Mouse (Mus musculus): ENCODE results near the gene Zdbf2. TPM values are rescaled to one million over a fixed set of nuclear protein-coding genes. Genes with fewer than 3 reads are reported as not detected.
A peak's percentile ranks its signal among the peaks of the same experiment; 100 is the strongest.

Gene Zdbf2
- polyA plus RNA-seq, 1 experiment from 2014 or later, result 14.7 TPM

- peak overlapping the region; percentile 24 for H3K4me2 ChIP-seq (replicated peaks)
- no peaks in the 10 kb centered on the region for H3K9me3 ChIP-seq
- no peaks in the 10 kb centered on the region for H3K36me3 ChIP-seq
- peaks cover 12% of the 10 kb centered on the region; the same call in 1 of the 2 replicates for H3K4me1 ChIP-seq
- H3K27ac ChIP-seq, result no peak overlapping the region
- ATAC-seq (ENCODE audit: low FRiP score, low read depth), result peak; percentile 65
- H3K27me3 ChIP-seq (replicated peaks), result peaks cover 66% of the 10 kb centered on the region
- H3K9ac ChIP-seq, result no peak overlapping the region
- no peak overlapping the region for H3K4me3 ChIP-seq
- WGBS, result 33% methylated on average over 24 of the region's 24 CpGs
Observed at GRCm38 (mm10) chr1:63252351-63253209, 20.5 kb upstream of the Zdbf2 start.

GRCm38 (mm10) chr1:63253291-63253690 lies 19.8 kb upstream of the Zdbf2 start:
- H3K27me3 ChIP-seq (replicated peaks), result peaks cover 63% of the 10 kb centered on the region
- no peak for ATAC-seq (ENCODE audit: low FRiP score, low read depth)
- no peaks in the 10 kb centered on the region for H3K9me3 ChIP-seq
- H3K4me1 ChIP-seq, result peaks cover 8% of the 10 kb centered on the region; the same call in 1 of the 2 replicates
- WGBS, result 25% methylated on average over 5 of the region's 5 CpGs
- H3K36me3 ChIP-seq, result no peaks in the 10 kb centered on the region
- H3K4me3 ChIP-seq, result no peak overlapping the region
- peak overlapping the region; percentile 24 for H3K4me2 ChIP-seq (replicated peaks)
- H3K27ac ChIP-seq, result no peak overlapping the region
- H3K9ac ChIP-seq, result no peak overlapping the region

DNA sequence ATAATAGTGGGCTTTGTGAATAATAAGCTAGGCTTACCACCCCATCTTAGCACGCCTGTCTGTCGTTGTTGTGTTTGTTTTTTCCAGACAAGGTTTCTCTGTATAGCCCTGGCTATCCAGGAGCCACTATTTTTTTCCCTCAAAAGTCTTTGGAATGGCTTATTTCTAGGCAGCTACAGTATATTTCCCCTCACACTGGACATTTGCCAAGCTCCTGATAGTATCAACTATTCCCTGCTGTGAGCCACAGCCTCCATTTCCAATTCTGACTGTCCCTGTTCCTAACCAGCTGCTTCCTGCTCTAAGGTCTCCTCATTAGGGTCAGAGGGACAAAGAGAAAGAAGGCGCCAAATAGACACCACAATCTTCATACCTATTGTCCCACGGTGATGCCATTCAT lies 18.0 kb upstream of the Zdbf2 start:
- 17% methylated on average over 4 of the region's 4 CpGs for WGBS
- peaks cover 58% of the 10 kb centered on the region for H3K27me3 ChIP-seq (replicated peaks)
- H3K4me2 ChIP-seq (replicated peaks), result no peak overlapping the region
- H3K9me3 ChIP-seq, result no peaks in the 10 kb centered on the region
- H3K4me3 ChIP-seq, result no peak overlapping the region
- H3K4me1 ChIP-seq, result peaks cover 8% of the 10 kb centered on the region; the same call in 1 of the 2 replicates
- H3K27ac ChIP-seq, result no peak overlapping the region
- H3K36me3 ChIP-seq, result no peaks in the 10 kb centered on the region
- ATAC-seq (ENCODE audit: low FRiP score, low read depth), result no peak
- H3K9ac ChIP-seq, result no peak overlapping the region

- no peaks in the 10 kb centered on the region for H3K9me3 ChIP-seq
- peaks cover 8% of the 10 kb centered on the region; the same call in 1 of the 2 replicates for H3K4me1 ChIP-seq
- peaks cover 63% of the 10 kb centered on the region for H3K27me3 ChIP-seq (replicated peaks)
- H3K4me3 ChIP-seq, result no peak overlapping the region
- no peak for ATAC-seq (ENCODE audit: low FRiP score, low read depth)
- H3K9ac ChIP-seq, result no peak overlapping the region
- no peak overlapping the region; the same call in 1 of the 2 replicates for H3K27ac ChIP-seq
- WGBS, result 15% methylated on average over 5 of the region's 5 CpGs
- H3K4me2 ChIP-seq (replicated peaks), result no peak overlapping the region
- H3K36me3 ChIP-seq, result no peaks in the 10 kb centered on the region
Observed at GRCm38 (mm10) chr1:63256083-63256482, 17.0 kb upstream of the Zdbf2 start.

GRCm38 (mm10) chr1:63258501-63258900 lies 14.6 kb upstream of the Zdbf2 start:
- Histone ChIP-seq H3K4me2 (replicated peaks) (no peak overlapping the region), H3K36me3 (no peaks in the 10 kb centered on the region), H3K27me3 (replicated peaks) (peaks cover 62% of the 10 kb centered on the region), H3K27ac (no peak overlapping the region), H3K4me1 (peaks cover 8% of the 10 kb centered on the region; the same call in 1 of the 2 replicates), H3K4me3 (no peak overlapping the region), H3K9ac (no peak overlapping the region), H3K9me3 (no peaks in the 10 kb centered on the region)
- WGBS, result 46% methylated on average over 2 of the region's 2 CpGs
- no peak for ATAC-seq (ENCODE audit: low FRiP score, low read depth)

DNA sequence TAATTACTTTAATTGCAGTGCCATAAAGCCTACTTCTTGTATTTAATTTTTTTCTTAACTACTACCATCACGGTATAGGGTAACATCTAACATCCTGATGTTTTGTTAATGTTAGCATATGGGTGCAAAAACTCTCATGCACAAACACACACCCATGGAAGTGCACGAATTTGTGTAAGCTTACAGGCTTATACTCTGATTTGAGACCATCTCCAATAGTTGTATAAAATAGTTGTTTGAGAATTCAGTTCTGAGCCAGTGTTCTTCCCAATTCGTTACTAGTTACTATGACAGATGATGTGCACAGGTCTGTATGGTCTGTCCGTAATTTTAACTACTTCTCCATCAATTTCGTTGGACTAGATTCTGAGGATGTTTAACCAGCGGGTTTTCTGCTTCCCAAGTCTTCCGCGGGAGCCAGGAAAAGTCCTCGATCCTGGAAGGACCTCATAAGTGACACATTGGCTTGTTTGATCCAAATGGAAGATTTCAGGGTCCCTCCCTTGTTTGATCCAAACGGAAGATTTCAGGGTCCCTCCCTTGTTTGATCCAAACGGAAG lies 13.7 kb upstream of the Zdbf2 start:
- H3K4me1 ChIP-seq, result peaks cover 8% of the 10 kb centered on the region; the same call in 1 of the 2 replicates
- no peak overlapping the region for H3K4me3 ChIP-seq
- no peak for ATAC-seq (ENCODE audit: low FRiP score, low read depth)
- H3K9me3 ChIP-seq, result no peaks in the 10 kb centered on the region
- no peak overlapping the region for H3K27ac ChIP-seq
- H3K4me2 ChIP-seq (replicated peaks), result no peak overlapping the region
- WGBS, result 41% methylated on average over 11 of the region's 11 CpGs
- H3K36me3 ChIP-seq, result no peaks in the 10 kb centered on the region
- H3K9ac ChIP-seq, result no peak overlapping the region
- H3K27me3 ChIP-seq (replicated peaks), result peaks cover 70% of the 10 kb centered on the region

DNA sequence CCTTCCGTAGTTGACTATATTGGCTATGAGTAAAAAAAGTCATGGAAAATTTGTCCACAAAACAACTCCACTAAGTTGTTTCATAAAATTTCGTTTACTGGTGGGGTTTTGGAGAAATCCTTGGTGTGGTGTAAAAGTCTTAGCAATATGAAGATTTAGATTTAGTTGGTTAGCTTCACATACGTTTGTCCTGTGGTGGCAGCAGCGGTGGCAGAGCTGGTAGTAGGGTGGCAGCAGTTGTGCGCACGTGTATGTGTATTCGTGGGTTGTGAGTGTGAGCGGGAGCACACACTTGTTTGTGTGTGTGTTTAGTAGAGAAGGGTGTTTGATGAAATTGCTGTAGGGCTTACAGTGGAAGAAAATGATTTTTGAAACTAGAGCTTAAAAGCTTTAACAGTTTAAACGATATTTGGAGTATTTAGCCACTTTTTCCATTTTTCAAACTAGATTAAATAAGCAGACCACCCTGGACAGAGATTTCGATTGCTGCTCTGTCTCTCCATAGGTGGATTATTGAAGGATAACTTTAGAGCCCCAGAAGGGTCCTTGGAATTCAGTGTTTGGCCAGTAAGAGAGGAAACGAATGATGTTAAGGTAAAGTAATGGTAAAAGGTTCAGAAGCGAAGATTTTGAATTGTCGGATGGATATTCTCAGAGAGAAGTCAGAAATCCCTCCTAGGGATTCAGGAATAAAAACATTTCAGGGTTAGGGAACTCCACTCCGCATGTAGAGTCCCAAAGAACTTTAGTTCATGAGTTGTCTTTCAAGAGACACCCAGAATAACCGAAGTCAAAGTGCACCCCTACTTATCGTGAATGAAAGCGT lies 12.9 kb upstream of the Zdbf2 start:
- H3K27ac ChIP-seq, result no peak overlapping the region
- peaks cover 71% of the 10 kb centered on the region for H3K27me3 ChIP-seq (replicated peaks)
- WGBS, result 48% methylated on average over 17 of the region's 17 CpGs
- ATAC-seq (ENCODE audit: low FRiP score, low read depth), result no peak
- H3K4me2 ChIP-seq (replicated peaks), result no peak overlapping the region
- H3K4me1 ChIP-seq, result peaks cover 8% of the 10 kb centered on the region; the same call in 1 of the 2 replicates
- H3K9ac ChIP-seq, result no peak overlapping the region
- H3K4me3 ChIP-seq, result no peak overlapping the region
- no peaks in the 10 kb centered on the region for H3K36me3 ChIP-seq
- no peaks in the 10 kb centered on the region for H3K9me3 ChIP-seq

DNA sequence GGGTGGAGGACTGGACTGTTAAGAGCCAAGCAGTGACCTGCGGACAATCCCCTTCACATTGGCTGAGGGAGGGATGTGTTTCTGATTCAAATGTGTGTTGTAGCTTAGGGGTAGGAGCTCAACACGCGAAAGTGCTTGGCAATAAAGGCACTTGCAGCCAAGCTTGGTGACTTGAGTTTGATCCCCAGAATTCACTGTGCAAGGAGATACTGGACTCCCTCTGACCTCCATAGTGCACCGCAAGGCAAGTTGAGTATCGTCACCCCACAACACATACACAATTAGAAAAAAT lies 12.4 kb upstream of the Zdbf2 start:
- Histone ChIP-seq H3K9ac (no peak overlapping the region), H3K27me3 (replicated peaks) (peaks cover 69% of the 10 kb centered on the region), H3K9me3 (no peaks in the 10 kb centered on the region), H3K4me3 (no peak overlapping the region), H3K36me3 (no peaks in the 10 kb centered on the region), H3K4me2 (replicated peaks) (no peak overlapping the region), H3K4me1 (peaks cover 3% of the 10 kb centered on the region; the same call in 1 of the 2 replicates), H3K27ac (no peak overlapping the region)
- WGBS, result 48% methylated on average over 5 of the region's 5 CpGs
- ATAC-seq (ENCODE audit: low FRiP score, low read depth), result no peak

DNA sequence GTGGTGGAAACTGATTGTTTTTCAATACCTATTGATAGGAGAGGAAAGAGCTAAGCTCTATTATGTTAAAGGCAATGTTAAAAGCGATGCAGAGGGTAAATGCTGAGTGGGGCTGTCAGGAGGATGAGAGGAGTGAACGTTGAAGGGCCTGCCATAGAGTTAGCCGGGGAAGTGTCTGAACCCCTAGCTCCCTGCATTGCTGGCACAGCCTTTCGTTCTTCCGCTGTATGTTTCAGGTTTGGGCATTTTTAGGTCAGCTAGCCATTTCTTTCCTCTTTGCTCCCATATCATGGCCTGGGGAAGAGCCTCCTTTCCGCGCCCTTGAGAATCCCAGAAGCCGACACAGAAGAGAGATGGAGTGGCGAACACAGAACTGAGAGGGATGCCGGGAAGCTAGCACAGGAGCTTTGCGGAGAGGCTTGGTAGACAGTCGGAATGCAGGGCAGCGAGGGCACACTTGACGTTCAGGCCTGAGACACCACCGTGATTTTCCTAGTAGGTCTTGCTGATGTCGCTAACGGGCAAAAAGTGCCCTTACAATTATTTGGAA lies 11.9 kb upstream of the Zdbf2 start:
- Histone ChIP-seq H3K4me1 (no peaks in the 10 kb centered on the region; the same call in 1 of the 2 replicates), H3K4me3 (no peak overlapping the region), H3K27me3 (replicated peaks) (peaks cover 68% of the 10 kb centered on the region), H3K9me3 (no peaks in the 10 kb centered on the region), H3K36me3 (no peaks in the 10 kb centered on the region), H3K9ac (no peak overlapping the region), H3K4me2 (replicated peaks) (no peak overlapping the region), H3K27ac (no peak overlapping the region)
- ATAC-seq (ENCODE audit: low FRiP score, low read depth), result no peak
- 46% methylated on average over 17 of the region's 17 CpGs for WGBS

DNA sequence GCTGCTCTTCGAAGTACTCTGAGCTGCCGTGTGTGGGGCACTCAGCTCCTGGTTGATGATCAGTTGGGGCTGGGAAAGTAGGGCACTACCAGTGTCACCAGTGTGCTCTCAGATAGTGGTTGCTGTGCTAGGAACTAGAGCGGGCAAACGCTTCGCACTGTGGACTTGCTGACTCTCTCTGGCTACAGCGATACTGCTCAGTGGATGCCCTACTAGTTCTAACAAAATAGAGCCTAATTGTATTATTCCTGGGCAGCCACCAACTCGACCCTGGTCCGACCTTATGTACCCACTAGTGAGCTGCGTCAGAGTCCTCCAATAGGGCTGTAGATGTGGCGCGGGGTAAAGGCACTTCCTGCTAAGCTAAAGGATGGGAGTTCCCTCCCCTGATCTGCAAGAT lies 9.4 kb upstream of the Zdbf2 start:
- 39% methylated on average over 11 of the region's 11 CpGs for WGBS
- H3K9me3 ChIP-seq, result no peaks in the 10 kb centered on the region
- no peaks in the 10 kb centered on the region for H3K4me1 ChIP-seq
- H3K27ac ChIP-seq, result no peak overlapping the region
- H3K36me3 ChIP-seq, result no peaks in the 10 kb centered on the region
- H3K9ac ChIP-seq, result no peak overlapping the region
- H3K4me2 ChIP-seq (replicated peaks), result no peak overlapping the region
- no peak overlapping the region for H3K4me3 ChIP-seq
- ATAC-seq (ENCODE audit: low FRiP score, low read depth), result no peak
- H3K27me3 ChIP-seq (replicated peaks), result peaks cover 59% of the 10 kb centered on the region

DNA sequence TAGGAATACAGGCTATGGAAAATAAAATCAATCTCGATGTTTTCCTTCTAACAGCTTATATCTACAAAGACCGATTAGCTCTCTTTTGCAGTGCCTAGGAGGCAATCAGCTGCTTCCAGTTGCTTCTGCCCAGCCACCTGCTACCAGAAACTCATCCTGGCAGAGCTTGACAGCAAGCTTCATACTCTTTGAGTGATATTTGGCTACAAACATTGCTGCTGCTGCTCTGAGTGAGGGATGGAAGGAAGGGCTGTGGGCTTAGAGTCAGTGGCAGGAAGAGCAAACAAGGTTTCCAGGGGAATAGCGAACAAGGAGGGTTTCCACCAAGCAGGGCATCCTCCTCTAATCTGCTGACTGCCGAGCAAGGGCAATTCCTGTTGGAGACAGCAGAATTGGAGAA lies 7.6 kb upstream of the Zdbf2 start:
- Histone ChIP-seq H3K4me2 (replicated peaks) (no peak overlapping the region), H3K4me3 (no peak overlapping the region), H3K27ac (no peak overlapping the region), H3K36me3 (no peaks in the 10 kb centered on the region), H3K27me3 (replicated peaks) (peaks cover 71% of the 10 kb centered on the region), H3K9ac (no peak overlapping the region), H3K9me3 (no peaks in the 10 kb centered on the region), H3K4me1 (no peaks in the 10 kb centered on the region)
- WGBS, result 37% methylated on average over 4 of the region's 4 CpGs
- ATAC-seq (ENCODE audit: low FRiP score, low read depth), result no peak

- H3K4me3 ChIP-seq, result no peak overlapping the region
- no peak overlapping the region for H3K27ac ChIP-seq
- H3K27me3 ChIP-seq (replicated peaks), result peaks cover 71% of the 10 kb centered on the region
- no peak for ATAC-seq (ENCODE audit: low FRiP score, low read depth)
- no peaks in the 10 kb centered on the region for H3K4me1 ChIP-seq
- no peaks in the 10 kb centered on the region for H3K36me3 ChIP-seq
- H3K4me2 ChIP-seq (replicated peaks), result no peak overlapping the region
- H3K9ac ChIP-seq, result no peak overlapping the region
- 39% methylated on average over 12 of the region's 12 CpGs for WGBS
- no peaks in the 10 kb centered on the region for H3K9me3 ChIP-seq
Observed at GRCm38 (mm10) chr1:63266121-63266520, 6.9 kb upstream of the Zdbf2 start.
